Mouse (Mus musculus) heart, postnatal 0 days (tissue): ENCODE data around the gene Foxd4. TPM values are rescaled to one million over a fixed set of nuclear protein-coding genes. Genes with fewer than 3 reads are reported as not detected.

Experiments
- ATAC-seq: fragments of 200-750 bp; cut with Nextera tagmentation; 2 replicates; pipeline ENCODE4 v1.8.0; 2017; ENCODE audit warnings: low read depth, moderate number of reproducible peaks, moderate library complexity; ENCODE audit not compliant: insufficient read depth
- DNase-seq: peaks from one replicate; pipeline ENCODE4 v3.0.0-alpha.2; 2016; ENCODE audit warnings: low spot score
- H3K27ac ChIP-seq: fragments of 300-500 bp; sonication (generic); 2 replicates; pipeline ENCODE4 v1.5.1; 2014; ENCODE audit warnings: low read depth, mild to moderate bottlenecking
- H3K27me3 ChIP-seq: fragments of 300-500 bp; sonication (generic); 2 replicates; pipeline ENCODE4 v1.6.1; 2014; ENCODE audit warnings: low read length, mixed read lengths; ENCODE audit not compliant: control insufficient read depth, insufficient read depth
- H3K36me3 ChIP-seq: fragments of 300-500 bp; sonication (generic); replicated peaks from 2 replicates; pipeline ENCODE4 v1.6.1; 2014; ENCODE audit warnings: low read length, mixed read lengths; ENCODE audit not compliant: control insufficient read depth, insufficient read depth
- H3K4me1 ChIP-seq: fragments of 300-500 bp; sonication (generic); 2 replicates; pipeline ENCODE4 v1.6.1; 2014; ENCODE audit warnings: antibody characterized with exemption; ENCODE audit not compliant: control insufficient read depth, insufficient read depth
- H3K4me2 ChIP-seq: fragments of 300-500 bp; sonication (generic); 2 replicates; pipeline ENCODE4 v1.6.1; 2014; ENCODE audit warnings: low read depth, mild to moderate bottlenecking, low read length, moderate library complexity
- H3K4me3 ChIP-seq: fragments of 300-500 bp; sonication (generic); 2 replicates; pipeline ENCODE4 v1.5.1; 2014; ENCODE audit warnings: low read depth, low read length
- H3K9ac ChIP-seq: fragments of 300-500 bp; sonication (generic); replicated peaks from 2 replicates; pipeline ENCODE4 v1.6.1; 2014; ENCODE audit warnings: low read depth, low read length, mixed read lengths
- H3K9me3 ChIP-seq: fragments of 300-500 bp; sonication (generic); replicated peaks from 2 replicates; pipeline ENCODE4 v1.6.1; 2016; ENCODE audit warnings: low read length; ENCODE audit not compliant: control insufficient read depth
- CTCF ChIP-seq: IDR thresholded peaks from 2 replicates; pipeline ENCODE4 v1.5.1; 2016; ENCODE audit warnings: antibody characterized with exemption, control low read depth, low read depth
- EP300 ChIP-seq: IDR thresholded peaks from 2 replicates; pipeline ENCODE4 v1.6.1; 2016; ENCODE audit warnings: antibody characterized with exemption, low read depth
- WGBS: fragments of 180-500 bp; shearing (Covaris S2); extraction: QIAGEN DNeasy Blood & Tissue Kit; methylation state at CpG from one replicate; pipeline ENCODE4 v1.1.7; 2014; 5-methylcytosine and 5-hydroxymethylcytosine counted together
- polyA plus RNA-seq: library from polyadenylated mRNA; unstranded; fragments of >200 nt; fragmentation: Nextera tagmentation; extraction: Ambion mirVana; gene quantifications from 2 replicates; pipeline ENCODE4 v1.2.1, GENCODE M21; 2015
- total RNA-seq: library from RNA; depleted of rRNA; stranded (reverse); fragments of >200 nt; gene quantifications from 2 replicates; pipeline ENCODE4 v1.2.3, GENCODE M21; 2014; ENCODE audit warnings: low replicate concordance

Foxd4 gene
- total and polyA plus RNA-seq, 2 experiments from 2014 or later: not detected

- peak; percentile 11; the same call in 1 of the 2 replicates for ATAC-seq
- peak overlapping the region; percentile 39 for H3K4me3 ChIP-seq
- no peaks in the 10 kb centered on the region for H3K9me3 ChIP-seq
- H3K27ac ChIP-seq: no peak overlapping the region
- TF ChIP-seq EP300: no peak
- TF ChIP-seq CTCF: no peak
- H3K36me3 ChIP-seq: no peaks in the 10 kb centered on the region
- H3K4me1 ChIP-seq: no peaks in the 10 kb centered on the region
- H3K27me3 ChIP-seq: peaks cover 91% of the 10 kb centered on the region
- no peak overlapping the region for H3K9ac ChIP-seq
- under 1% methylated on average over 79 of the region's 84 CpGs for WGBS
- DNase-seq: no peak
- peak overlapping the region; percentile 52 for H3K4me2 ChIP-seq
These were observed 1.1 kb downstream of the Foxd4 start for GRCm38 (mm10) chr19:24899578-24900544.

GRCm38 (mm10) chr19:24898737-24899577 is 2.0 kb downstream of the Foxd4 start:
- DNase-seq: peak; percentile 17

GRCm38 (mm10) chr19:24897896-24898736 is 2.9 kb downstream of the Foxd4 start:
- TF ChIP-seq EP300 (no peak), CTCF (no peak)
- Histone ChIP-seq H3K36me3 (no peaks in the 10 kb centered on the region), H3K27ac (no peak overlapping the region), H3K27me3 (peaks cover 79% of the 10 kb centered on the region), H3K4me2 (peak overlapping the region; percentile 24; the same call in 1 of the 2 replicates), H3K9ac (no peak overlapping the region), H3K9me3 (no peaks in the 10 kb centered on the region), H3K4me3 (peak overlapping the region; percentile 32; the same call in 1 of the 2 replicates), H3K4me1 (no peaks in the 10 kb centered on the region)
- DNase-seq (no peak), ATAC-seq (no peak)
- WGBS: 6% methylated on average over 20 of the region's 20 CpGs

More at GRCm38 (mm10) chr19:24898737-24899577, 2.0 kb downstream of the Foxd4 start:
- Histone ChIP-seq H3K4me2 (peak overlapping the region; percentile 52), H3K36me3 (no peaks in the 10 kb centered on the region), H3K9me3 (no peaks in the 10 kb centered on the region), H3K27ac (no peak overlapping the region), H3K4me3 (peak overlapping the region; percentile 39), H3K27me3 (peaks cover 86% of the 10 kb centered on the region), H3K4me1 (no peaks in the 10 kb centered on the region), H3K9ac (no peak overlapping the region)
- ATAC-seq: no peak
- 4% methylated on average over 34 of the region's 34 CpGs for WGBS
- TF ChIP-seq CTCF (no peak), EP300 (no peak)

GRCm38 (mm10) chr19:24897006-24897895 is 3.7 kb downstream of the Foxd4 start:
- Histone ChIP-seq H3K9ac (no peak overlapping the region), H3K4me2 (peak overlapping the region; percentile 24), H3K27ac (no peak overlapping the region), H3K9me3 (no peaks in the 10 kb centered on the region), H3K36me3 (no peaks in the 10 kb centered on the region), H3K27me3 (peaks cover 73% of the 10 kb centered on the region), H3K4me1 (no peaks in the 10 kb centered on the region), H3K4me3 (peak overlapping the region; percentile 32)
- no peak for TF ChIP-seq CTCF
- no peak for TF ChIP-seq EP300
- WGBS: 4% methylated on average over 57 of the region's 57 CpGs
- no peak for DNase-seq
- ATAC-seq: no peak
